Mouse (Mus musculus): ENCODE measurements at regions not wholly inside any gene's neighbourhood (a gene's known extent, or its start where the extent isn't known, plus 50 kb on each side); places are given as distances from the start of the nearest gene placed in this dataset.

DNA sequence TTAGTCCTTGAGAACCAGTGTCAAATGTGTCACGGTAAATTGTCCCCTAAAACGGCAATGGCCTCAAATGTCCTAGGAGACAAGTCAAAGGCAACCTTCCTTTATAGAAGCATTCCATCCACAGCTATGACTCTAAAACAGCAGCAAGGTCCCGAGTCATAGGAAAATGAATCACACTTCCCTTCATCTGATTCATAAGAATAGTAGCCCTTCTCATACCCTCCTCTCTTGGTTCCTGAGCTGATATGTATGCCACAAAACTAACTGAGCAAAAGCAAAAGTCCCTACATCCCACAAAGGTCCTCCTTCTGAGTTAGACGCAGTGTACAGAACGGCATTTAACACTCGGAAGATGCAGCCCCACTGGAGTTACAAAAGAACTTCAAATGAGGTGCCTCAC, 250.6 kb upstream of the Thrb start:
- Histone ChIP-seq H3K36me3 (ENCODE audit: control insufficient read depth, insufficient read depth, low read length) (no peaks in the 10 kb centered on the region), H3K4me2 (replicated peaks; ENCODE audit: low read depth, low read length) (no peak overlapping the region), H3K27ac (ENCODE audit: low read length) (no peak overlapping the region), H3K27me3 (ENCODE audit: control insufficient read depth, insufficient read depth, low read length) (no peaks in the 10 kb centered on the region), H3K4me3 (ENCODE audit: low read depth, low read length) (no peak overlapping the region), H3K9ac (replicated peaks; ENCODE audit: low read depth, low read length) (no peak overlapping the region), H3K9me3 (ENCODE audit: control insufficient read depth, low read depth, low read length) (no peaks in the 10 kb centered on the region), H3K4me1 (ENCODE audit: control insufficient read depth, insufficient read depth, low read length) (0 out of 2 replicates have a peak, but pooled peaks cover 6% of the 10 kb centered on the region)
- 94% methylated on average over 6 of the region's 6 CpGs for WGBS
- ATAC-seq (ENCODE audit: insufficient number of reproducible peaks, insufficient read depth, low FRiP score, low read depth), result no peak

DNA sequence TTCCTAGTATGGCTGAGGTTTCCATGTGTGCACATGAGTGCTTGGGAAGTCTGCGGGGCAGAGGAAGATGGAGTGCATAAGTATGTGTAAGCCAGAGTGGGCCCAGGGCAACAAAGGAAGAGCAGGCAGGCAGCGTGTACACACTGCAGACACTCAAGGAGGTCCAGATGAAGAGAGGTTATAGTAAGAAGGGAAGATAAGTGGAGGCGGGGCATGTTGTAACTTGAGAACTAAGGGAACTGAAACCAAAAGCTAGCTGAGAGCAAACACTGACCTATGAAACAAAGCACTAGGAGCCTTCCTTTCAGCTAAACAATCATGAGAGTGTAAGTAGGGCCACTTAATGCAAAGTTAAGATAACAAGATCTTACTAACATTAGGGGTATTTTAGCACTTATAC, 249.3 kb upstream of the Thrb start:
- H3K9ac ChIP-seq (replicated peaks; ENCODE audit: low read depth, low read length), result no peak overlapping the region
- peak; percentile 59 for ATAC-seq (ENCODE audit: insufficient number of reproducible peaks, insufficient read depth, low FRiP score, low read depth)
- H3K27ac ChIP-seq (ENCODE audit: low read length), result no peak overlapping the region
- no peak overlapping the region for H3K4me3 ChIP-seq (ENCODE audit: low read depth, low read length)
- no peaks in the 10 kb centered on the region for H3K27me3 ChIP-seq (ENCODE audit: control insufficient read depth, insufficient read depth, low read length)
- no peaks in the 10 kb centered on the region for H3K36me3 ChIP-seq (ENCODE audit: control insufficient read depth, insufficient read depth, low read length)
- 0 out of 2 replicates have a peak, but pooled peaks cover 6% of the 10 kb centered on the region for H3K4me1 ChIP-seq (ENCODE audit: control insufficient read depth, insufficient read depth, low read length)
- H3K4me2 ChIP-seq (replicated peaks; ENCODE audit: low read depth, low read length), result no peak overlapping the region
- H3K9me3 ChIP-seq (ENCODE audit: control insufficient read depth, low read depth, low read length), result no peaks in the 10 kb centered on the region
- WGBS, result 23% methylated on average over 3 of the region's 3 CpGs

GRCm38 (mm10) chr14:17411299-17411698, 248.8 kb upstream of the Thrb start:
- H3K36me3 ChIP-seq (ENCODE audit: control insufficient read depth, insufficient read depth, low read length), result no peaks in the 10 kb centered on the region
- WGBS, result 37% methylated on average over 1 of the region's 1 CpGs
- 0 out of 2 replicates have a peak, but pooled peaks cover 6% of the 10 kb centered on the region for H3K4me1 ChIP-seq (ENCODE audit: control insufficient read depth, insufficient read depth, low read length)
- no peaks in the 10 kb centered on the region for H3K27me3 ChIP-seq (ENCODE audit: control insufficient read depth, insufficient read depth, low read length)
- peak overlapping the region; percentile 49; the same call in 1 of the 2 replicates for H3K27ac ChIP-seq (ENCODE audit: low read length)
- H3K4me2 ChIP-seq (replicated peaks; ENCODE audit: low read depth, low read length), result no peak overlapping the region
- H3K9me3 ChIP-seq (ENCODE audit: control insufficient read depth, low read depth, low read length), result no peaks in the 10 kb centered on the region
- no peak overlapping the region for H3K9ac ChIP-seq (replicated peaks; ENCODE audit: low read depth, low read length)
- 0 out of 2 replicates have a peak, but pooled peaks have one; percentile 38 for ATAC-seq (ENCODE audit: insufficient number of reproducible peaks, insufficient read depth, low FRiP score, low read depth)
- H3K4me3 ChIP-seq (ENCODE audit: low read depth, low read length), result no peak overlapping the region

GRCm38 (mm10) chr14:17414246-17414888, 245.7 kb upstream of the Thrb start:
- no peaks in the 10 kb centered on the region for H3K36me3 ChIP-seq (ENCODE audit: control insufficient read depth, insufficient read depth, low read length)
- no peaks in the 10 kb centered on the region for H3K9me3 ChIP-seq (ENCODE audit: control insufficient read depth, low read depth, low read length)
- WGBS, result 82% methylated on average over 6 of the region's 6 CpGs
- no peak for ATAC-seq (ENCODE audit: insufficient number of reproducible peaks, insufficient read depth, low FRiP score, low read depth)
- no peak overlapping the region for H3K4me2 ChIP-seq (replicated peaks; ENCODE audit: low read depth, low read length)
- no peaks in the 10 kb centered on the region for H3K27me3 ChIP-seq (ENCODE audit: control insufficient read depth, insufficient read depth, low read length)
- no peak overlapping the region for H3K9ac ChIP-seq (replicated peaks; ENCODE audit: low read depth, low read length)
- no peak overlapping the region for H3K4me3 ChIP-seq (ENCODE audit: low read depth, low read length)
- no peak overlapping the region for H3K27ac ChIP-seq (ENCODE audit: low read length)
- 0 out of 2 replicates have a peak, but pooled peaks cover 6% of the 10 kb centered on the region for H3K4me1 ChIP-seq (ENCODE audit: control insufficient read depth, insufficient read depth, low read length)

GRCm38 (mm10) chr14:17427751-17428150, 232.3 kb upstream of the Thrb start:
- H3K4me2 ChIP-seq (replicated peaks; ENCODE audit: low read depth, low read length), result no peak overlapping the region
- no peak overlapping the region for H3K27ac ChIP-seq (ENCODE audit: low read length)
- no peak for ATAC-seq (ENCODE audit: insufficient number of reproducible peaks, insufficient read depth, low FRiP score, low read depth)
- H3K36me3 ChIP-seq (ENCODE audit: control insufficient read depth, insufficient read depth, low read length), result no peaks in the 10 kb centered on the region
- 67% methylated on average over 1 of the region's 1 CpGs for WGBS
- no peaks in the 10 kb centered on the region for H3K9me3 ChIP-seq (ENCODE audit: control insufficient read depth, low read depth, low read length)
- no peak overlapping the region for H3K9ac ChIP-seq (replicated peaks; ENCODE audit: low read depth, low read length)
- no peaks in the 10 kb centered on the region for H3K4me1 ChIP-seq (ENCODE audit: control insufficient read depth, insufficient read depth, low read length)
- no peak overlapping the region for H3K4me3 ChIP-seq (ENCODE audit: low read depth, low read length)
- no peaks in the 10 kb centered on the region for H3K27me3 ChIP-seq (ENCODE audit: control insufficient read depth, insufficient read depth, low read length)

- Histone ChIP-seq H3K27ac (ENCODE audit: low read length) (no peak overlapping the region), H3K9me3 (ENCODE audit: control insufficient read depth, low read depth, low read length) (no peaks in the 10 kb centered on the region), H3K4me3 (ENCODE audit: low read depth, low read length) (no peak overlapping the region), H3K4me2 (replicated peaks; ENCODE audit: low read depth, low read length) (no peak overlapping the region), H3K9ac (replicated peaks; ENCODE audit: low read depth, low read length) (no peak overlapping the region), H3K4me1 (ENCODE audit: control insufficient read depth, insufficient read depth, low read length) (no peaks in the 10 kb centered on the region), H3K27me3 (ENCODE audit: control insufficient read depth, insufficient read depth, low read length) (no peaks in the 10 kb centered on the region), H3K36me3 (ENCODE audit: control insufficient read depth, insufficient read depth, low read length) (no peaks in the 10 kb centered on the region)
- ATAC-seq (ENCODE audit: insufficient number of reproducible peaks, insufficient read depth, low FRiP score, low read depth), result no peak
- 84% methylated on average over 3 of the region's 3 CpGs for WGBS
These were observed 230.9 kb upstream of the Thrb start for GRCm38 (mm10) chr14:17429157-17429556.

- H3K36me3 ChIP-seq (ENCODE audit: control insufficient read depth, insufficient read depth, low read length), result no peaks in the 10 kb centered on the region
- H3K4me1 ChIP-seq (ENCODE audit: control insufficient read depth, insufficient read depth, low read length), result no peaks in the 10 kb centered on the region
- ATAC-seq (ENCODE audit: insufficient number of reproducible peaks, insufficient read depth, low FRiP score, low read depth), result no peak
- no peaks in the 10 kb centered on the region for H3K27me3 ChIP-seq (ENCODE audit: control insufficient read depth, insufficient read depth, low read length)
- H3K9me3 ChIP-seq (ENCODE audit: control insufficient read depth, low read depth, low read length), result no peaks in the 10 kb centered on the region
- WGBS, result 76% methylated on average over 1 of the region's 1 CpGs
- no peak overlapping the region for H3K4me2 ChIP-seq (replicated peaks; ENCODE audit: low read depth, low read length)
- no peak overlapping the region for H3K27ac ChIP-seq (ENCODE audit: low read length)
- no peak overlapping the region for H3K9ac ChIP-seq (replicated peaks; ENCODE audit: low read depth, low read length)
- no peak overlapping the region for H3K4me3 ChIP-seq (ENCODE audit: low read depth, low read length)
These were observed 226.7 kb upstream of the Thrb start for GRCm38 (mm10) chr14:17433346-17433745.

GRCm38 (mm10) chr14:17457946-17458345, 202.1 kb upstream of the Thrb start:
- no peak overlapping the region for H3K4me2 ChIP-seq (replicated peaks; ENCODE audit: low read depth, low read length)
- H3K4me1 ChIP-seq (ENCODE audit: control insufficient read depth, insufficient read depth, low read length), result no peaks in the 10 kb centered on the region
- no peak overlapping the region for H3K27ac ChIP-seq (ENCODE audit: low read length)
- H3K9me3 ChIP-seq (ENCODE audit: control insufficient read depth, low read depth, low read length), result no peaks in the 10 kb centered on the region
- no peak for ATAC-seq (ENCODE audit: insufficient number of reproducible peaks, insufficient read depth, low FRiP score, low read depth)
- WGBS, result 63% methylated on average over 2 of the region's 2 CpGs
- no peak overlapping the region for H3K9ac ChIP-seq (replicated peaks; ENCODE audit: low read depth, low read length)
- H3K4me3 ChIP-seq (ENCODE audit: low read depth, low read length), result no peak overlapping the region
- no peaks in the 10 kb centered on the region for H3K27me3 ChIP-seq (ENCODE audit: control insufficient read depth, insufficient read depth, low read length)
- no peaks in the 10 kb centered on the region for H3K36me3 ChIP-seq (ENCODE audit: control insufficient read depth, insufficient read depth, low read length)

DNA sequence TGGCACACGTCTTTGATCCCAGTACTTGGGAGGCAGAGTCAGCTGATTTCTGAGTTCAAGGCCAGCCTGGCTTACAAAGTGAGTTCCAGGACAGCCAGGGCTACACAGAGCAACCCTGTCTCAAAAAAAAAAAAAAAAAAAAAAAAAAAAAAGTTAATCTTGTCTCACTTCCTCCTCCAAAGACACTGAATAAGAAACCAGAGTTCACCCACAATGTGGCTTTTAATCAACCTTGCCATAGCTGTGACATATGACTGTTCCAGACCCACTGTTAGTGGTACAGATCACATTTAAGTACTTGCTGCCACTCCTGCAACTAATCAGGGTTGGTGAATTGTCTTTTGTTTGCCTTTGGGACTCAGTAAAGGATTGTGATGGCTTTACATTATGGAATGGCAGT, 181.1 kb upstream of the Thrb start:
- H3K4me2 ChIP-seq (replicated peaks; ENCODE audit: low read depth, low read length), result no peak overlapping the region
- H3K9ac ChIP-seq (replicated peaks; ENCODE audit: low read depth, low read length), result no peak overlapping the region
- no peaks in the 10 kb centered on the region for H3K27me3 ChIP-seq (ENCODE audit: control insufficient read depth, insufficient read depth, low read length)
- ATAC-seq (ENCODE audit: insufficient number of reproducible peaks, insufficient read depth, low FRiP score, low read depth), result no peak
- no peaks in the 10 kb centered on the region for H3K36me3 ChIP-seq (ENCODE audit: control insufficient read depth, insufficient read depth, low read length)
- no peaks in the 10 kb centered on the region for H3K9me3 ChIP-seq (ENCODE audit: control insufficient read depth, low read depth, low read length)
- no peak overlapping the region for H3K27ac ChIP-seq (ENCODE audit: low read length)
- 86% methylated on average over 1 of the region's 1 CpGs for WGBS
- H3K4me1 ChIP-seq (ENCODE audit: control insufficient read depth, insufficient read depth, low read length), result no peaks in the 10 kb centered on the region
- H3K4me3 ChIP-seq (ENCODE audit: low read depth, low read length), result no peak overlapping the region
